Mouse (Mus musculus): ENCODE measurements at regions not wholly inside any gene's neighbourhood (a gene's known extent, or its start where the extent isn't known, plus 50 kb on each side); places are given as distances from the start of the nearest gene placed in this dataset.
A peak's percentile ranks its signal among the peaks of the same experiment; 100 is the strongest.

DNA sequence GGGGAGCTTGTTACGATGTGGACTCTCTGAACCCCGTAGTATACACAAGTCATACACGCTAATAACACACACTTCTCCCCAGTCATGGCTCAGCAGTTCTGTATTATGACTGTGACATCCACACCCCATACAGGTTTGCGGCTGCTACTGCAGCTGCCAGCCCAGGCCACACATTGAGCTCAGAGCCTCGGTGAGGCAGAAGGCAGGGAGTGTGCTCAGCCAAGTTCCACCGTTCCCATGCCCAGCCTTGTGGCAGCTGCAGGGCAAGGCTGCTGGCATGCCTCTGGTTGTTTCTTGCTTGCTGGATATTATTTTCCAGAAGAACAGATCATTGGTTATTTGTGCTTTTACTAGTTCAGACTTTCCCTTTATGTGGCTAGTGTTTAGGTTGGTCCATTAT lies 202.6 kb downstream of the Sec16b start:
- peaks cover 19% of the 10 kb centered on the region for H3K4me1 ChIP-seq
- no peak overlapping the region for H3K4me3 ChIP-seq
- H3K9me3 ChIP-seq (replicated peaks) = no peaks in the 10 kb centered on the region
- 92% methylated on average over 6 of the region's 6 CpGs for WGBS
- H3K27ac ChIP-seq (replicated peaks) = no peak overlapping the region
- no peaks in the 10 kb centered on the region for H3K27me3 ChIP-seq (ENCODE audit: low read depth, poor library complexity, severe bottlenecking)
- DNase-seq (ENCODE audit: low spot score) = no peak
- H3K36me3 ChIP-seq = no peaks in the 10 kb centered on the region

DNA sequence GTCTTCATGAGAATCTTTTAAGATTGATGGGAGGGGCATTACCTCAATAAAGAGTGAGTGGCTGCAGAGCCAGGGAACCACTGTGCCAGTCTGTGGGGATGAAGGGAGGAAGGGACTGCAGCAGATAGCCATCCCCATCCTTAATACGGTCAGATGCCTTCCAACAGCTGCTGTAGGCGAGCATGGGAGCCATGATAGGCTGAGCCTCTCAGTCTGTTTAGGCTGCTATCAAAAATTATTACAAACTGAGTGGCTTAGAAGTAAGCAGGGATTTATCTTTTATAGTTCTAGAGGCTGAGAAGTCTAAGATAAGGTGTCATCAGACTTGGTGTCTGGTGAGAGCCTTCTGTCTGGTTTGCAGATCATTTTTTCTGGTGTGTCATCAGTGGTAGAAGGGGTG lies 204.3 kb downstream of the Sec16b start:
- no peak for DNase-seq (ENCODE audit: low spot score)
- Histone ChIP-seq H3K4me3 (no peak overlapping the region), H3K9me3 (replicated peaks) (no peaks in the 10 kb centered on the region), H3K27ac (replicated peaks) (no peak overlapping the region), H3K4me1 (peaks cover 19% of the 10 kb centered on the region), H3K27me3 (ENCODE audit: low read depth, poor library complexity, severe bottlenecking) (no peaks in the 10 kb centered on the region), H3K36me3 (no peaks in the 10 kb centered on the region)
- WGBS = 94% methylated on average over 2 of the region's 2 CpGs

DNA sequence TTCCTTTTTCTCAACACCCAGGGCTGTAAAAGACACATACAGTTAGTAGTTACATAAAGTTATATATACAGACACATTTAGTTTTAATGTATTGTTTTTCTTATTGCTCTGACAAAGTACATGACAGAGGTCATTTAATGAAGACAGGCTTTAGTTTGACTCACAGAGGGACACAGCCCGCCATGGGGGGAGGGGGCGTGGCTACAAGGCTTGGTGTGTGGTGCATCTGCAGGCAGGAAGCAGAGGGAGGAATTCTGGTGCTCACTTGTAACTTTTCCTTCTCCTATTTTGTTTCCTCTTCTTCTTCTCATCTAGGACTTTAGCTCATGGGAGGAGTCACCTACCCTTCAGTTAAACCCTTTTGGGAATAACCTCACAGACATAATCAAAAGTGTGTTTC lies 206.0 kb downstream of the Sec16b start:
- Histone ChIP-seq H3K4me3 (no peak overlapping the region), H3K4me1 (peaks cover 19% of the 10 kb centered on the region), H3K36me3 (no peaks in the 10 kb centered on the region), H3K27ac (replicated peaks) (no peak overlapping the region), H3K27me3 (ENCODE audit: low read depth, poor library complexity, severe bottlenecking) (no peaks in the 10 kb centered on the region), H3K9me3 (replicated peaks) (no peaks in the 10 kb centered on the region)
- 28% methylated on average over 2 of the region's 2 CpGs for WGBS
- DNase-seq (ENCODE audit: low spot score) = no peak

DNA sequence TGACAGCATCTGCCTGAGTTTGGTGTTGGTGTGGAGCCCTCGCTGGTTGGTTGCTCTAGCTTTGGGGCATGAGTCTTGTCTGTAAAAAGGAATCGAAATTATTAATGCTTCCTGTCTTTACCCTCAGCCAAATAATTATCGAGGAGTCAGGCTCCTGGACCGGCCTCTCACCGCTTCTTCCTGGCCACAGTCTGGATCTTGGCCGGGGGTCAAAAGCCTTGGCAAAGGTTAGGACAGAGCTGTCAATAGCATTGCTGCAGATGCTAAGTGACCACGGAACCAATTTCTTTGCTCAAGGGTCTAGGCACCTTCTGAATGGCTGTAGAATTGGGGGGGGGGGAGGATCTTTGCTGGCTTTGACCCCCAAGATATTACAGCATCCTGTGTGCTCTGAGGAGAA lies 207.3 kb downstream of the Sec16b start:
- H3K27ac ChIP-seq (replicated peaks) = no peak overlapping the region
- WGBS = 87% methylated on average over 7 of the region's 7 CpGs
- H3K4me3 ChIP-seq = no peak overlapping the region
- DNase-seq (ENCODE audit: low spot score) = no peak
- H3K27me3 ChIP-seq (ENCODE audit: low read depth, poor library complexity, severe bottlenecking) = no peaks in the 10 kb centered on the region
- peaks cover 19% of the 10 kb centered on the region for H3K4me1 ChIP-seq
- H3K36me3 ChIP-seq = no peaks in the 10 kb centered on the region
- no peaks in the 10 kb centered on the region for H3K9me3 ChIP-seq (replicated peaks)

DNA sequence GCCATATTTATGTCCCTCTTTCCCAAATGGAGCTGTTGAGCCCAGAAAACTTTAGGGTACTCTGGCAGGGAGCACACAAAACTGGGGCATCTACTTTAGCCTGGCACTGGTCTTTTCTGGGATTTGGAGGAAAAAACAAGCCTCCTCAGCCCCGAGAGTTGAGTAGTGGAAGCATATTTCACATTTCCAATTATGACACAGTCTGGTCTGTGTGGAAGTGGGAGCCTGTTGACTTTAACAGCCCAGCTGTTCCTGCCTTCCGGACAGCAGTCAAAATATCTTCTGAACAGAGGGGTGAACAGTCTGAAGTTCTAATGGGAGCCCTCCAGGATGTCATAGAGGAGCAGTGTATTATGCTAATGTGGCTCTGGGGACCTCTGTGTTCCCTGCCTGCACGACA lies 209.1 kb downstream of the Sec16b start:
- Histone ChIP-seq H3K4me1 (peaks cover 19% of the 10 kb centered on the region), H3K4me3 (no peak overlapping the region), H3K9me3 (replicated peaks) (no peaks in the 10 kb centered on the region), H3K27ac (replicated peaks) (no peak overlapping the region), H3K27me3 (ENCODE audit: low read depth, poor library complexity, severe bottlenecking) (no peaks in the 10 kb centered on the region), H3K36me3 (no peaks in the 10 kb centered on the region)
- WGBS = 80% methylated on average over 3 of the region's 3 CpGs
- DNase-seq (ENCODE audit: low spot score) = no peak

DNA sequence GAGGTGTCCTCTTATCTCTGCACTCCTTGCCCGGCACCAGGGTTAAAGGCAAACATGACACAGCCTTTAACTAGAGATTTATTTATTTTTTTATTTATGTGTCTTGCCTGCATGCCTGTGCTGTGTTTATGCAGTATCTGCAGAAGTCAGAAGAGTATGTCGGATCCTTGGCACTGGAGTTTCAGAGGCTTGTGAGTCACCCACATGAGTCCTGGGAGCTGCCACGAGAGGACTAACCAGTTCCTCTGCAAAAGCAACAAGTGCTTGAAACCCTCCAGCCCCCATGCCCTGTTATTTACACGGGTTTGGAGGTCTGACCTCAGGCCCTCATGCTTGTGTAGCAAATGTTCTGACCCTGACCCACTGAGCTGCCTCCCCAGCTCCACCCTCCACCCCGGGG lies 210.6 kb downstream of the Sec16b start:
- Histone ChIP-seq H3K27ac (replicated peaks) (no peak overlapping the region), H3K4me1 (peaks cover 16% of the 10 kb centered on the region), H3K27me3 (ENCODE audit: low read depth, poor library complexity, severe bottlenecking) (no peaks in the 10 kb centered on the region), H3K9me3 (replicated peaks) (no peaks in the 10 kb centered on the region), H3K4me3 (no peak overlapping the region), H3K36me3 (no peaks in the 10 kb centered on the region)
- DNase-seq (ENCODE audit: low spot score) = no peak
- 75% methylated on average over 5 of the region's 5 CpGs for WGBS

DNA sequence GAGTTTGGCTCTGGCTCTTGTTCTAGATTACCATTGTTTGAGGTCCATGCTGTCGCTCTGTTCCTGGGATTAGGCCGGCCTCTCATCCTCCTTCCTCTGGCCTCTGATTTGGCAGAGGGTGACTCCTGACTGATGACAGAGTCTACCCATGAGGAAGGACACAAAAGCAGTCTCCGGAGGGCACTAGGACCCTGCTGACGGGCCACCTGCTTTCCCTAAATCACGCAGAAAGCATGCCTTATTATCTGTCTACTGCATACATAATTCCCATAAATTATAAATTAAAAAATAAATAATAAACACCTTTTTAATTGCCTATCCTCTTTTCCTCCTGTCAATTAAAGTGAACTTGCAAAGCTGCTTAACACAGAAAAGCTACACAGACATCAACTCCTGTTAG lies 215.4 kb downstream of the Sec16b start:
- DNase-seq (ENCODE audit: low spot score) = no peak
- H3K4me3 ChIP-seq = no peak overlapping the region

DNA sequence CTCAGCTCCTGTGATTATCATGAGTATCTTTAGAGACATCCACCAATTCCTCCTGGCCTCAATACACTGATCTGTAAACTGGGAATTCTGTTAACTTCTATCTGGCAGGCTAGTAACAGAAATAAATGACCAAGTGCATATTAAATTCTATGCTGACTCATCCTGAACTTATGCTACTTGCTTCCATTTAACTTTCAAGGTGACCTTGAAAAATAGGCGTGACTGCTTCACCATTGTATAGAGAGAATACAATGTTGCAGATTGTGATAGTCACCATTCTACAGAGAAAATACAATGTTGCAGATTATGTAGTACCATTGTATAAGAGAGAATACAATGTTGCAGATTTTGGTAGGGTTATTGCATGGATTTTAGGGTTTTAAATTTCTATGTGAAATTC lies 224.6 kb downstream of the Sec16b start:
- Histone ChIP-seq H3K27ac (replicated peaks) (no peak overlapping the region), H3K9me3 (replicated peaks) (no peaks in the 10 kb centered on the region), H3K4me1 (no peaks in the 10 kb centered on the region), H3K27me3 (ENCODE audit: low read depth, poor library complexity, severe bottlenecking) (no peaks in the 10 kb centered on the region), H3K4me3 (no peak overlapping the region), H3K36me3 (no peaks in the 10 kb centered on the region)
- 88% methylated on average over 1 of the region's 1 CpGs for WGBS
- no peak for DNase-seq (ENCODE audit: low spot score)

More for the DNA sequence above, 215.4 kb downstream of the Sec16b start:
- no peaks in the 10 kb centered on the region for H3K9me3 ChIP-seq (replicated peaks)
- no peaks in the 10 kb centered on the region for H3K36me3 ChIP-seq
- no peak overlapping the region for H3K27ac ChIP-seq (replicated peaks)
- no peaks in the 10 kb centered on the region for H3K27me3 ChIP-seq (ENCODE audit: low read depth, poor library complexity, severe bottlenecking)
- 89% methylated on average over 5 of the region's 5 CpGs for WGBS
- no peaks in the 10 kb centered on the region for H3K4me1 ChIP-seq

DNA sequence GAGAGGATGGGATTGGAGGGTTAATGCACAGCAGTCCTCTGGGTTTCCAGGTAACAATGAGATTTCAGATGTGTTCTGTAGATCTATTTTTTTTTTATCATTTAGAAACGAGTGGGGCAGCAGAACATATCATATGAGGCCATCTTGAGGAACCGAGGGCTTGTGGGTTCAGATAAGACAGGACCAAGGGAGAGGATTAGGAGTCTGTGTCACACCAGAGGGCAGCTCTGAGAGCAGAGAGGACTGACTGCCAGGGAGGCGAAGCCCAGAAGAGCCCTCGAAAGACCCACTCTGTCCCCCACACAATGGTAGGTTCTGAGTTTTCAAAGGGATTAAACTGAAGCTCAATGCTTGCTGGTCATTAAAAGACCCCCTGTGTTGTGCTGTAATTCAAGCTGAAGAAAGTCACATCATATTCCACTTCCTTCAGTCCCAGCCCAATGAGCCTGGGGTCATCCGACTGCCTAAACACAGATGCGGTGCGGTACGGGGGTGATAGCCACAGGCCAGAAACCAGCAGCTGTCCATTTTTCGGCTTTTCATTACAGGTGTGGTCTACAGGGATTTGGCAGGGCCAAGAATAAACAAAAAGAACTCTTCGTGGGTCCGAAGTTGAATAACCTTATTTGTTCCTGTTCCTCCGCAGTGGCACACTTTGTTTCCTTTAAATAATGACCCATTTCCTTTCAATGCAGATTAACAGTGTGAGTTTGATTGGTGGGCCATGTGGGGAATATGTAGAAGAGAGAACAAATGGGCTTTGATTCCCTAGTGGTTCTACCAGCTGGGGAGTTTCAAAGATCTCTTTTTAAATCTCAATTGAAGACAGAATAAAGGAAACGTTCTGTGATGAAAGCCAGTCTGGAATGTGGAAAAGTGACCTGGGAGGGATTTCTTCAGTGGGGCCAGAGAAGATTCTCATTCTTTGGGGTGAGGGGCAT lies 234.5 kb downstream of the Sec16b start:
- H3K36me3 ChIP-seq = no peaks in the 10 kb centered on the region
- 58% methylated on average over 13 of the region's 13 CpGs for WGBS
- H3K4me1 ChIP-seq = peaks cover 13% of the 10 kb centered on the region

DNA sequence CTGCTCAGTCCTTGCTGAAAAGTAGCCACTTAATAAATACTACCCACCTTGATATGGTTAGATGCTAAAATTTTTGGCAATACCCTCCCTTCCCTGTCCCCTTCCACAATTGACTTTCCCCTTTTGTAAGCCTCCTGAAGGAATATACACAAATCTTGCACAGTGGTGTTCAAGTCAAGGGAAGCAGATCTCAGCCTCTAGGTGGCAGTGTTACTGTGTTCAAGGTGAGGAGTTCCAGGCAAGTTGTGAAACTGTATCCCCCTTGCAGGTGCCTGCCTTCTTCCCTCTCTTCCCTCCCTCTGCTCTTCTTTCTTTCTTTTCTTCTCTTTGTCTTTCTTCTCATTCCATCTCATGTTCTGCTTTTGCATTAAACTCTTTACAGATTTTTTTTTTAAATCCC lies 239.1 kb downstream of the Sec16b start:
- no peaks in the 10 kb centered on the region for H3K9me3 ChIP-seq (replicated peaks)
- H3K36me3 ChIP-seq = no peaks in the 10 kb centered on the region
- DNase-seq (ENCODE audit: low spot score) = peak; percentile 54
- H3K27ac ChIP-seq (replicated peaks) = no peak overlapping the region
- H3K4me1 ChIP-seq = peaks cover 12% of the 10 kb centered on the region
- H3K27me3 ChIP-seq (ENCODE audit: low read depth, poor library complexity, severe bottlenecking) = no peaks in the 10 kb centered on the region
- no peak overlapping the region for H3K4me3 ChIP-seq

More for the DNA sequence above, 234.5 kb downstream of the Sec16b start:
- Histone ChIP-seq H3K9me3 (replicated peaks) (no peaks in the 10 kb centered on the region), H3K27me3 (ENCODE audit: low read depth, poor library complexity, severe bottlenecking) (no peaks in the 10 kb centered on the region), H3K4me3 (no peak overlapping the region), H3K27ac (replicated peaks) (no peak overlapping the region)
- no peak for DNase-seq (ENCODE audit: low spot score)

DNA sequence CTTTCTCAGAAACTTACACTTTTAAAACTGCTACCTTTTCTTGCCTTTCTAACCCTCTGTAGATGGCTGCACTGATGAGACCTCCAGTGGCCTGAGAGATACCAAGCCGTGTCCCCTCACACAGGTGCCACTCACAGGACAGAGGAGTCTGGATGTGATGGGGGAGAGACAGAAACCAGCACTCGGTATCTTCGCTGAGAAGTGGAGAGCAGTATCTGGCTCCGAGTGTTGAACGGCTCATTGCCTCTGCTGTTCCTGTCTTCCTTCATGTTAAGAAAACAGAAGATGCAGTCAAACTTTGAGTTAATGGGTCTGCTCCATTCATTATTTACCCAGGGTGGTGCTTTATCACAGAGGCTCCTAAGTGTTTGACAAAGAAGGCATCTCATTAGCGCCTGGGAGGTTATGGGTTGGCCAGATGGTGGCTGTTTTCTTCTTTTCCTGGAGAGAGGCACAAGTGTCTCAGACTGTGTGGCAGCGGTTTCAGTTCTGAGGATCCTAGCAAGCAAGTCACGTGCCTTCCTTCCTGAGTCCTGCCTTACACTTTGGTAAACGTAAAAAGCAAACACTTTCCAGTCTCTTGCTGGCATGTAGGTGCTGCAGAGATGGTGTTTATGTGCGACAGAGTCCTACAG lies 248.6 kb downstream of the Sec16b start:
- WGBS = 80% methylated on average over 10 of the region's 10 CpGs
- no peak overlapping the region for H3K4me3 ChIP-seq
- H3K36me3 ChIP-seq = no peaks in the 10 kb centered on the region
- no peaks in the 10 kb centered on the region for H3K4me1 ChIP-seq
- DNase-seq (ENCODE audit: low spot score) = no peak
- no peaks in the 10 kb centered on the region for H3K9me3 ChIP-seq (replicated peaks)
- no peak overlapping the region for H3K27ac ChIP-seq (replicated peaks)
- H3K27me3 ChIP-seq (ENCODE audit: low read depth, poor library complexity, severe bottlenecking) = no peaks in the 10 kb centered on the region

DNA sequence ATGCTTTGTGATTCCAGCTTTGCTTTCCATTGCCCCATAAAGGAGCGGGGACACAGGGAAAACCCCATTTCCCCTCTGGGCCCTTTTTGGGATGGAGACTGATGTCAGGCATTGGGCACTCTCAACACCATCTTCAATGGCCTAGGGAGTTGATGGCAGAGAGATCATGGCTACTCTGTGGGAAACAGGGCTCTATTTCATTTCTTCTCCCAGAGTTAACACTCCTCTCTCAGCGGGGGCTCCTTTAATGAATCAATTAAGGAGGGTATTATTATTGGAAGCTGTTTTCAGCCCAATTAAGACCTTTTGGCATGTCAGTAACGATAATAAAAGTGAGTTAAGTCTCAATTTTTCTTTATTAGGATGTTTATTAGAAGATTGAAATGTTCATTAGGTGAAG lies 250.4 kb downstream of the Sec16b start:
- no peak overlapping the region for H3K4me3 ChIP-seq
- WGBS = 83% methylated on average over 3 of the region's 3 CpGs
- no peak for DNase-seq (ENCODE audit: low spot score)

DNA sequence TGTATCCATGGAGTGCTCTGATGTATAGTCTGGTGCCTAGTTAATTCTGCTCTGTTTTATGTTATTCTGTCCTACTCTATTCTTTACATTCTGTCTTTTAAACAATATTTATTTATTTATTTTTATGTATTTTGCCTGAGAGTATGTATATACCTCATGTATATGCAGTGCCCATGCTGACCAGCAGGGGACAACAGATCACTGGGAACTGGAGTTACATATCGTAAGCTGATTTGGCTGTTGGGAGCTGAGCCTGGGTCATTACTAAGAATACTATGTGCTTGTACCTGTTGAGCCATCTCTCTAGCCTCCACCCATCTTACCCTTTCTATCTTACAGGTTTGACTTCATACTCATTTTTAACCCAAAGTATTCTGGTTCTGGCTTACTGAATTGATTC lies 251.8 kb downstream of the Sec16b start:
- Histone ChIP-seq H3K27me3 (ENCODE audit: low read depth, poor library complexity, severe bottlenecking) (no peaks in the 10 kb centered on the region), H3K9me3 (replicated peaks) (no peaks in the 10 kb centered on the region), H3K4me1 (no peaks in the 10 kb centered on the region), H3K4me3 (no peak overlapping the region), H3K27ac (replicated peaks) (no peak overlapping the region), H3K36me3 (no peaks in the 10 kb centered on the region)
- WGBS = 87% methylated on average over 1 of the region's 1 CpGs
- no peak for DNase-seq (ENCODE audit: low spot score)

More for the DNA sequence above, 250.4 kb downstream of the Sec16b start:
- no peaks in the 10 kb centered on the region for H3K27me3 ChIP-seq (ENCODE audit: low read depth, poor library complexity, severe bottlenecking)
- H3K9me3 ChIP-seq (replicated peaks) = no peaks in the 10 kb centered on the region
- no peaks in the 10 kb centered on the region for H3K4me1 ChIP-seq
- no peak overlapping the region for H3K27ac ChIP-seq (replicated peaks)
- H3K36me3 ChIP-seq = no peaks in the 10 kb centered on the region

All from midbrain, embryonic 10.5 days (tissue).